Mouse (Mus musculus): ENCODE results near the gene Gdf5. TPM values are rescaled to one million over a fixed set of nuclear protein-coding genes. Genes with fewer than 3 reads are reported as not detected.
"Not testable (repeated sequence)": the region's sequence is repeated elsewhere in the genome, so short reads cannot be mapped to it uniquely, and the experiment has no call there.

Gdf5 gene
- total and polyA plus RNA-seq, 3 experiments = 0.11 to 2.2 TPM; not detected in 1

- Histone ChIP-seq H3K36me3 (replicated peaks) (peaks cover 16% of the 10 kb centered on the region), H3K9me3 (replicated peaks) (no peaks in the 10 kb centered on the region), H3K4me3 (ENCODE audit: low read depth, low read length) (peak within 1 kb of the TSS; percentile 78), H3K27me3 (ENCODE audit: insufficient read depth, low read length) (no peaks in the 10 kb centered on the region), H3K4me1 (ENCODE audit: insufficient read depth, low read depth, low read length) (peaks cover 32% of the 10 kb centered on the region)
- TF ChIP-seq CTCF (IDR thresholded peaks at IDR 0.05; ENCODE audit: low read depth, low read length) (no peak), GATA2 (IDR thresholded peaks at IDR 0.05; ENCODE audit: borderline replicate concordance, low read depth, low read length) (no peak), TAL1 (conservative IDR thresholded peaks at IDR 0.05; ENCODE audit: low read depth, low read length) (no peak), POLR2AphosphoS5 (IDR thresholded peaks at IDR 0.05; ENCODE audit: insufficient replicate concordance, low read depth, low read length) (no peak), GATA1 (IDR thresholded peaks at IDR 0.05; ENCODE audit: borderline replicate concordance, low read length) (no peak)
- DNase-seq (ENCODE audit: low spot score) = peak; percentile 73
- ATAC-seq (ENCODE audit: extremely low read depth, insufficient number of reproducible peaks, low FRiP score, poor library complexity, severe bottlenecking) = peak; percentile 88
Observed at GRCm38 (mm10) chr2:155929531-155930442, 15.4 kb downstream of the Gdf5 start, which contains the start of gene Uqcc1. Gene Uqcc1 (minus strand): TSS chr2:155930310.

GRCm38 (mm10) chr2:155928711-155929345 lies 16.3 kb downstream of the Gdf5 start:
- DNase-seq (ENCODE audit: low spot score) (no peak), ATAC-seq (ENCODE audit: extremely low read depth, insufficient number of reproducible peaks, low FRiP score, poor library complexity, severe bottlenecking) (no peak)
- peak overlapping the region; percentile 78 for H3K4me3 ChIP-seq (ENCODE audit: low read depth, low read length)
- H3K27me3 ChIP-seq (ENCODE audit: insufficient read depth, low read length) = no peaks in the 10 kb centered on the region
- peaks cover 34% of the 10 kb centered on the region for H3K4me1 ChIP-seq (ENCODE audit: insufficient read depth, low read depth, low read length)
- peaks cover 24% of the 10 kb centered on the region for H3K36me3 ChIP-seq (replicated peaks)
- H3K9me3 ChIP-seq (replicated peaks) = no peaks in the 10 kb centered on the region
- no peak for TF ChIP-seq TAL1 (conservative IDR thresholded peaks at IDR 0.05; ENCODE audit: low read depth, low read length)
- no peak for TF ChIP-seq POLR2AphosphoS5 (IDR thresholded peaks at IDR 0.05; ENCODE audit: insufficient replicate concordance, low read depth, low read length)
- TF ChIP-seq GATA2 (IDR thresholded peaks at IDR 0.05; ENCODE audit: borderline replicate concordance, low read depth, low read length) = no peak
- TF ChIP-seq CTCF (IDR thresholded peaks at IDR 0.05; ENCODE audit: low read depth, low read length) = no peak
- TF ChIP-seq GATA1 (IDR thresholded peaks at IDR 0.05; ENCODE audit: borderline replicate concordance, low read length) = no peak

- ATAC-seq (ENCODE audit: extremely low read depth, insufficient number of reproducible peaks, low FRiP score, poor library complexity, severe bottlenecking); H3K4me3 ChIP-seq (ENCODE audit: low read depth, low read length): not testable (repeated sequence)
Observed at GRCm38 (mm10) chr2:155925213-155925612, 20.0 kb downstream of the Gdf5 start.

GRCm38 (mm10) chr2:155923143-155923542 lies 22.0 kb downstream of the Gdf5 start:
- H3K4me1 ChIP-seq (ENCODE audit: insufficient read depth, low read depth, low read length) = peaks cover 18% of the 10 kb centered on the region
- no peak for DNase-seq (ENCODE audit: low spot score)
- no peaks in the 10 kb centered on the region for H3K27me3 ChIP-seq (ENCODE audit: insufficient read depth, low read length)
- ATAC-seq (ENCODE audit: extremely low read depth, insufficient number of reproducible peaks, low FRiP score, poor library complexity, severe bottlenecking) = no peak
- no peak overlapping the region for H3K4me3 ChIP-seq (ENCODE audit: low read depth, low read length)
- no peaks in the 10 kb centered on the region for H3K9me3 ChIP-seq (replicated peaks)
- TF ChIP-seq GATA1 (IDR thresholded peaks at IDR 0.05; ENCODE audit: borderline replicate concordance, low read length) (no peak), POLR2AphosphoS5 (IDR thresholded peaks at IDR 0.05; ENCODE audit: insufficient replicate concordance, low read depth, low read length) (no peak)
- H3K36me3 ChIP-seq (replicated peaks) = peaks cover 59% of the 10 kb centered on the region

More at GRCm38 (mm10) chr2:155925213-155925612, 20.0 kb downstream of the Gdf5 start:
- peaks cover 27% of the 10 kb centered on the region for H3K4me1 ChIP-seq (ENCODE audit: insufficient read depth, low read depth, low read length)
- not testable (repeated sequence) for H3K27me3 ChIP-seq (ENCODE audit: insufficient read depth, low read length); DNase-seq (ENCODE audit: low spot score); H3K9me3 ChIP-seq (replicated peaks)
- H3K36me3 ChIP-seq (replicated peaks) = peaks cover 48% of the 10 kb centered on the region

GRCm38 (mm10) chr2:155914684-155915083 lies 30.5 kb downstream of the Gdf5 start:
- DNase-seq (ENCODE audit: low spot score) = no peak
- H3K4me1 ChIP-seq (ENCODE audit: insufficient read depth, low read depth, low read length) = 0 out of 2 replicates have a peak, but pooled peaks cover 4% of the 10 kb centered on the region
- no peak overlapping the region for H3K4me3 ChIP-seq (ENCODE audit: low read depth, low read length)
- H3K9me3 ChIP-seq (replicated peaks) = no peaks in the 10 kb centered on the region
- no peaks in the 10 kb centered on the region for H3K27me3 ChIP-seq (ENCODE audit: insufficient read depth, low read length)
- TF ChIP-seq TAL1 (conservative IDR thresholded peaks at IDR 0.05; ENCODE audit: low read depth, low read length) (no peak), GATA2 (IDR thresholded peaks at IDR 0.05; ENCODE audit: borderline replicate concordance, low read depth, low read length) (no peak), GATA1 (IDR thresholded peaks at IDR 0.05; ENCODE audit: borderline replicate concordance, low read length) (no peak), POLR2AphosphoS5 (IDR thresholded peaks at IDR 0.05; ENCODE audit: insufficient replicate concordance, low read depth, low read length) (no peak), CTCF (IDR thresholded peaks at IDR 0.05; ENCODE audit: low read depth, low read length) (no peak)
- no peak for ATAC-seq (ENCODE audit: extremely low read depth, insufficient number of reproducible peaks, low FRiP score, poor library complexity, severe bottlenecking)
- H3K36me3 ChIP-seq (replicated peaks) = peaks cover 90% of the 10 kb centered on the region

GRCm38 (mm10) chr2:155903632-155904008 lies 41.5 kb downstream of the Gdf5 start:
- Histone ChIP-seq H3K9me3 (replicated peaks) (no peaks in the 10 kb centered on the region), H3K4me3 (ENCODE audit: low read depth, low read length) (no peak overlapping the region), H3K4me1 (ENCODE audit: insufficient read depth, low read depth, low read length) (no peaks in the 10 kb centered on the region), H3K27me3 (ENCODE audit: insufficient read depth, low read length) (no peaks in the 10 kb centered on the region), H3K36me3 (replicated peaks) (peaks cover 87% of the 10 kb centered on the region)
- DNase-seq (ENCODE audit: low spot score) = no peak
- TF ChIP-seq GATA2 (IDR thresholded peaks at IDR 0.05; ENCODE audit: borderline replicate concordance, low read depth, low read length) (no peak), GATA1 (IDR thresholded peaks at IDR 0.05; ENCODE audit: borderline replicate concordance, low read length) (no peak), POLR2AphosphoS5 (IDR thresholded peaks at IDR 0.05; ENCODE audit: insufficient replicate concordance, low read depth, low read length) (no peak), CTCF (IDR thresholded peaks at IDR 0.05; ENCODE audit: low read depth, low read length) (no peak), TAL1 (conservative IDR thresholded peaks at IDR 0.05; ENCODE audit: low read depth, low read length) (no peak)
- ATAC-seq (ENCODE audit: extremely low read depth, insufficient number of reproducible peaks, low FRiP score, poor library complexity, severe bottlenecking) = no peak

Data from G1E (cell line).